Mouse (Mus musculus) CD4-positive naive resting alpha-beta T cell, adult 76 days (primary cell): ENCODE measurements around the gene Zscan4b. TPM values are rescaled to one million over a fixed set of nuclear protein-coding genes. Genes with fewer than 3 reads are reported as not detected.

ENCODE experiments used
- total RNA-seq: library from RNA; stranded (reverse); gene quantifications from one replicate; pipeline ENCODE4 v1.2.4, GENCODE M21; 2023

Gene Zscan4b
- not detected for total RNA-seq

GRCm38 (mm10) chr7:10904950-10905349, at the start of gene Zscan4b:
Gene Zscan4b (minus strand): TSS chr7:10905050.

Other genes with a start within 250 kb of the Zscan4b start
- not detected for gene Nlrp4b, start 217.3 kb downstream of the Zscan4b start, total RNA-seq
- not detected for gene Vmn1r71, start 150.7 kb downstream of the Zscan4b start, total RNA-seq
- gene Zscan4c, start 100.7 kb upstream of the Zscan4b start, total RNA-seq: not detected
- gene Zscan4-ps1, start 164.6 kb upstream of the Zscan4b start, total RNA-seq: not detected